Mouse (Mus musculus): Measurements from ENCODE around the gene Fos.
A peak's percentile ranks its signal among the peaks of the same experiment; 100 is the strongest.

DNA sequence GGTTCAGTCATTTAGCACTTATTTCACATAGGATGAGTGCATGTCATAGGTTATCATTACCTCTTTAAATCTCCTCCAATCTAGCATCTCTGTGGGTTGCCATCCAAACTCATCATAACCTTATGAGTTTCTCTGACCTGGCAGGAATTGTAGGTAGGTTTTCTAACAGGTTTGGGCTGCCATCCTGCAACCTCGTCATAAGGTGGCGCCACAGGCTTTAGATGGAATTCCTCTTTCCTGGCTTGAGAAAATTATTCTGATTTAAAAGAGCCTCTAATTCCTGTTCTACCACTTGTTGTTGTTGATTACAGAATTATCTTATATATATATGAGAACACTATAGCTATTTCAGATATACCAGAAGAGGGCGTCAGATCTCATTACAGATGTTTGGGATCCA, 34.5 kb downstream of the Fos start:
- TF ChIP-seq EP300 (IDR thresholded peaks at IDR 0.05; ENCODE audit: low read depth), result no peak
- peak; percentile 42 for TF ChIP-seq CTCF (IDR thresholded peaks at IDR 0.05; ENCODE audit: low read depth)

All from liver, embryonic 14.5 days (tissue).